Mouse (Mus musculus) megakaryocyte, embryonic 14.5 days (primary cell): ENCODE data around the gene Arhgef3.

Experiments
- FLI1 ChIP-seq: IDR thresholded peaks from 2 replicates; pipeline ENCODE4 v1.6.1; 2012; ENCODE audit warnings: low read length, inconsistent platforms, mixed read lengths
- GATA1 ChIP-seq: IDR thresholded peaks from 3 replicates; pipeline ENCODE4 v1.6.1; 2012; ENCODE audit warnings: mixed read lengths, low read length, inconsistent platforms, borderline replicate concordance

DNA sequence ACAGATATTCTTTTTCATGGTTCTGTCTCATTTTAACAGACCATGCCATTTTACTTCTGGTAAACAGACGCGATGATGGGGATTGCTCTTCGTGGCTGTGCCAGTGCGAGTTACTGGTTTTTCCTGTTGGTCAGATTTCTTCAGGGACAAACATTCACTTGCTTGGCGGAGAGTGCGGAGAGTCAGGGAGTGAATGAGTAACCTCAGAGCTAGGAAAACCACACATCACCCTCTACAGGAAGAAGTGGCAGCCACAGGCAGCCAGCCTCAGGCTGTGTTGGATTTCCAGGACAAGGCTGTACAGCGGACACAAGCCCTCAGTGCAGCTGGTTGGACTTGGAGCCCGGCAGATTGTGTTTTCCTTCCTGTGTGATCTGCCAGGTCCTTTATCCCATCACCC lies 82.3 kb downstream of the Arhgef3 start:
- TF ChIP-seq GATA1 (no peak), FLI1 (no peak)
